Mouse (Mus musculus): ENCODE data around the gene Ilf2.
A peak's percentile ranks its signal among the peaks of the same experiment; 100 is the strongest.

The Ilf2 gene

DNA sequence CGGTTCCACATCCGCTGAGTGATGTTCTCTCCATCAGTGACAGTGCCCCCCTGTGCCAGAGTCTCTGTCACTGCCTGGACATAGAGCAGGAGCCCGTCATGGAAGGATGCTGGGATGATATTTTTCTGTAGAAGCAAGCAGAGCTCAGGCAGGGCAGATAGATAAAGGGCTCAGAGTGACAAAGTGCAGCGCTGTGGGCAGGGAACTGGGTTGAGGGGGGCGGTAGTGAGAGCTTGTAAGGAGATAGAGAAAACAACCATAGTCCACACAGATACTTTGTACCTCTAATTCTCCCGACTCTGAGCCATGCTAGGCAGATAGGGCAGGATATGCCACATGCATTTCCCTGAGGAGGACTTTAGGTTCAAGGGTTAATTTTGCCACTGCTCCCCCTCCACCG, 13.3 kb upstream of the Ilf2 start:
- DNase-seq (ENCODE audit: low spot score) = no peak

DNA sequence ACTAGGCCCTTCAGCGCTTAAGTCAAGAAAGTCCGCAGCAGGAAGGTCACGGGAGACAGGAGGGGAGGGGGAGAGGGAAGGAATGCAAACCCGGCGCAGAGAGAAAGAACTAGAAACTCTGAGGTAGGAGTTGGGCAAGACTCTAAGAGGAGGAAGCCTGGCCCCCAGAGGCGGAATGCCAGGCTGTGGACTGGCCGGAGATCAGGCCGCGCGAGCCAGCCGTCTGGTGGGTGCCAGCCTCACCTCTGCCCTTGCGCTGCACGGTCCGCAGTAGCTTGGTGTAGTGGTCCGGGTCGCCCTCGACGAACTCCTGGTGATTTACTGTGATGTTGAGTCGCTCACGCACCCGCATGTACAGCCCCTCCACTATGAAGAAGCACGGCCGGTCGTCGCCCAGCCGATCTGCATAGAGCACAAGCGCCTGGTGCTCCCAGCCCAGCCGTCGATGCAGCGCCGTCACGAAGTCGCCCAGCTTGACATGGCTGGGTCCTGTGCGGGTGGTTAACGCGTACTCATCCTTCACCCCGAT, 11.3 kb upstream of the Ilf2 start:
- DNase-seq (ENCODE audit: low spot score) = no peak

- no peak for DNase-seq (ENCODE audit: low spot score)
Measured at GRCm38 (mm10) chr3:90465081-90465685, 10.7 kb upstream of the Ilf2 start.

DNA sequence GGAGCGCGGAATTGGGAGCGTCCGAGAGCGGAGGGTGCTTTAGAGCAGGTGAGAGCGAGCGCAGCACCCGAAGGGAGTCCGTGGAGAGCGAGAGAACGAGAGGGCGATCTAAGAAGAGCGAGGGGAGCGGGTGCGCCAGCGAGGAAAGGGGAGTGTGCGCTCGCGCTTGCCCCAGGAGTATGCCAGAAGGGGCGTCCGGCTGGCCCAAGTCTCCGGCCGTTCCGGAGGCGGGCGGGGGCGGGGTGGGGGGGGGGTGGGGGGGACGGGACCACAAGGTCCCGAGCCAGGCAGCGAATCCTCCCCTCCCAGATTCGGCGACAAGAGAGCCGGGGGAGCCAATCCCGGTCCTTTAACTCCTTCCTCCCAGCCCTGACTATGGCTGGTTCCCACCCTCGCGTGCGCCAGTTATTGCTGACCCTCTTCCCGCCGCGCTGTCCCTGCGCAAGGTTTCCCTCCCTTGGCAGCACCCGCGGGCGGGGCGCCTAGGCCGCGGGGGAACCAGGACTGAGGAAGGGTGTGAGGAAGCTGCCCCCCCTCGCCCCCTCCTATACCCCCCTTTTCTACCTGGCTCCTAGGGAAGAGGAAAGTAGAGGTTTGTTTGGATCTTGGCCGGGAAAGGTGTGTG, 10.1 kb upstream of the Ilf2 start, which contains the start of gene Npr1:
TSS of gene Npr1 (minus strand) at position 181 of the 625 bp plus-strand sequence.
- no peak for DNase-seq (ENCODE audit: low spot score)

DNA sequence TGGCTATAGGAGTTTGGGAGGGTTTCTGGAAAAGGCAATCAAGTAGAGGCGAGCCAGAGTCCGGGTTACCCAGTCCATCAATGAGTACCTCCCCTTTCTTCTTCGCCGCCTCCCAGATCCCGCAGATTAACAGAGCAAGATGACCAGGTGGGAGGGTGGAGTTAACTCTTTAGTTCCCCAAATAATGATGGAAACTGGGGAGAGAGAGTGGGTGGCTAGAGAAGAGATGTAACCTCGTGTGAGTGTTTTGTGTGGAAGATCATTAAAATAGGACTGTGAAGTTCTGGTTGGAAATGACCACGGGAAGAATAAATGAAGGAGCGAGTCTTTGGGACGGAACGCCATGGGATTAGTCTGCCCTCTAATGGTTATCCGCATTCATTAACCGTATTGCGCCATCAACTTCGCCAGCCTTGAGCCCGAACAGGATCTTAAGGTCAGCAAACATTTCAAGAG, 9.6 kb upstream of the Ilf2 start:
- DNase-seq (ENCODE audit: low spot score) = peak; percentile 65

- DNase-seq (ENCODE audit: low spot score) = no peak
Measured at GRCm38 (mm10) chr3:90467618-90468300, 8.2 kb upstream of the Ilf2 start.

- DNase-seq (ENCODE audit: low spot score) = peak; percentile 53
Measured at GRCm38 (mm10) chr3:90472213-90472612, 3.7 kb upstream of the Ilf2 start.

- no peak for DNase-seq (ENCODE audit: low spot score)
Measured at GRCm38 (mm10) chr3:90475151-90475830, 635 bp upstream of the Ilf2 start.

- no peak for DNase-seq (ENCODE audit: low spot score)
Measured at GRCm38 (mm10) chr3:90486998-90487397, 11.1 kb downstream of the Ilf2 start.

DNA sequence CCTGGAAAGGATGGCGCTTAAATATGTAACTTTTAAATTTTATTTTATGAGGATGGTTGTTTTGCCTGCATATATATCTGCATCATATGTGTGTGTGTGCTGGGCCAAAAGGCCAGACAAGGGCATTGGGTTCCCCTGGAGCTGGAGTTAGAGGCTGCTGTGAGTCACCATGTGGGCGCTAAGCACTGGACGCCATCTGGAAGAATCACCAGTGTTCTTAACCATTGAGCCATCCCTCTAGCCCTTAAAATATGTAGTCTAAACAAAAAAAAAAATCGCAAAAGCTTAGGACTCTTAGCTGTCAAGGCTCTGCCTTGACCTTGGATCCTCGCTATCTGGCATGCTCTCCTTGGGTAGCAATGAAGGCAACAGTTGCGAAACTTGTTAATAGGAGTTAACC, 12.7 kb downstream of the Ilf2 start:
- DNase-seq (ENCODE audit: low spot score) = no peak

GRCm38 (mm10) chr3:90490696-90491256, 14.8 kb downstream of the Ilf2 start, which contains the start of gene Snapin:
Gene Snapin (minus strand): TSS chr3:90491033.
- peak; percentile 97 for DNase-seq (ENCODE audit: low spot score)

GRCm38 (mm10) chr3:90491350-90491749, 15.4 kb downstream of the Ilf2 start:
- DNase-seq (ENCODE audit: low spot score) = peak; percentile 47

GRCm38 (mm10) chr3:90493831-90494540, 18.1 kb downstream of the Ilf2 start:
- DNase-seq (ENCODE audit: low spot score) = no peak

- DNase-seq (ENCODE audit: low spot score) = no peak
Measured at GRCm38 (mm10) chr3:90495850-90496525, 20.1 kb downstream of the Ilf2 start.

- no peak for DNase-seq (ENCODE audit: low spot score)
Measured at GRCm38 (mm10) chr3:90497597-90497996, 21.7 kb downstream of the Ilf2 start.

- DNase-seq (ENCODE audit: low spot score) = no peak
Measured at GRCm38 (mm10) chr3:90503444-90503843, 27.5 kb downstream of the Ilf2 start.

- no peak for DNase-seq (ENCODE audit: low spot score)
Measured at GRCm38 (mm10) chr3:90505216-90505615, 29.3 kb downstream of the Ilf2 start.

- no peak for DNase-seq (ENCODE audit: low spot score)
Measured at GRCm38 (mm10) chr3:90506362-90506761, 30.4 kb downstream of the Ilf2 start.

DNA sequence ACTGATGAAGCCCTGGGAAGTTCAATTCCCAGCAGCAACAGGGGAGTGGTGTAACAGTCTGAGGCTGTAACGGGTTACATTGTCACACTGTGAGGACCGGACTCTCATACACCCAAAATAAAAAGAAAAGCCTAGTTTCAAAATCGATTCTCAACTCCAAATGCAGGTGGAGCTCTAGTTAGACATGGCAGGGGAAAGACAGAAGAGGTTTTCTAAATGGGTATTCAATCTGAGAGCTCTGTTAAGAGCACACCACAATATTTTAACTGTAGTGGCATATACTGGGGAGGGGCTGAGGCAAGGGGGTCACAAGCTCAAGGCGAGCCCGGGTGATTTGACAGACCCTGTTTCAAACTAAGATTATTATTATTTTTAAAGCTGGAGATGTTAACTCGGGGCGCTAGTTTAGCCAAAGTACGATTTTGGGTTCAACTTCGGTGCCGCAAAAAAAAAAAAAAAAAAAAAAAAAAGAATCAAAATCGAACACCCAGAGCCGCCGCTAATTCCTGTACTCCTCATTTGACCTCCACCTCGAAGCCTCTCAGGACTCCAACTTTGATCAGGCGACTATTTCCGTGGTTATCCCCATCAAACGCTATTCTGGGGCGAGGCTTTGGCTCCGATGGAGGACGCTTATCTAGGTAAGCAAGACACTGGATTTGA, 32.5 kb downstream of the Ilf2 start:
- DNase-seq (ENCODE audit: low spot score) = no peak
